Mouse (Mus musculus): Measurements from ENCODE around the gene Rpap1.
"Not testable (repeated sequence)": the region's sequence is repeated elsewhere in the genome, so short reads cannot be mapped to it uniquely, and the experiment has no call there.

Rpap1 gene

GRCm38 (mm10) chr2:119741581-119742411 is 45.5 kb downstream of the Rpap1 start, which contains the start of gene Itpka:
Itpka (plus strand) TSS chr2:119742337.
- DNase-seq (ENCODE audit: low spot score in 2 of 2): peak; percentile 59 to 71

GRCm38 (mm10) chr2:119740567-119740966 is 46.8 kb downstream of the Rpap1 start:
- DNase-seq (ENCODE audit: low spot score in 2 of 2): no peak

- no peak for DNase-seq (ENCODE audit: low spot score in 2 of 2)
Observed at GRCm38 (mm10) chr2:119737124-119737523, 50.2 kb downstream of the Rpap1 start.

DNA sequence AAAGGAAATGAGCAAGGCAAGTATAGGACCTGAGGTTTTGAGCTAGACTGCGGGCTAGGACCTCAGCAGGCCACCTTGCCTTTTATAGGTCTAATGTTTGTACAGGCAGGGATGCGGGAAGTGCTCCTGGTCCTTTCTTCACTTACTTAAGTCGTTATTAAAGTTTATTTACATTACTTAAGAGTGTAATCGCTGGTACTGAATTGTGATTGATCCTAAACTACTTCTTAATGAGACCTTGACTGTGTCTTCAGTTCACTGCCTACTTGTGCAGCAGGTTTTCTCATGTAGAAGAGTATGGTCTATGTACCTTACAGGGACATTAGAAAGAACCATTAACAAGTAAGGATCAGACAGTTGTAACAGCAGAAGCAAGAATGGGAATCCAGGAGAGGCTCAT is 56.6 kb downstream of the Rpap1 start:
- no peak for DNase-seq (ENCODE audit: low spot score in 2 of 2)

DNA sequence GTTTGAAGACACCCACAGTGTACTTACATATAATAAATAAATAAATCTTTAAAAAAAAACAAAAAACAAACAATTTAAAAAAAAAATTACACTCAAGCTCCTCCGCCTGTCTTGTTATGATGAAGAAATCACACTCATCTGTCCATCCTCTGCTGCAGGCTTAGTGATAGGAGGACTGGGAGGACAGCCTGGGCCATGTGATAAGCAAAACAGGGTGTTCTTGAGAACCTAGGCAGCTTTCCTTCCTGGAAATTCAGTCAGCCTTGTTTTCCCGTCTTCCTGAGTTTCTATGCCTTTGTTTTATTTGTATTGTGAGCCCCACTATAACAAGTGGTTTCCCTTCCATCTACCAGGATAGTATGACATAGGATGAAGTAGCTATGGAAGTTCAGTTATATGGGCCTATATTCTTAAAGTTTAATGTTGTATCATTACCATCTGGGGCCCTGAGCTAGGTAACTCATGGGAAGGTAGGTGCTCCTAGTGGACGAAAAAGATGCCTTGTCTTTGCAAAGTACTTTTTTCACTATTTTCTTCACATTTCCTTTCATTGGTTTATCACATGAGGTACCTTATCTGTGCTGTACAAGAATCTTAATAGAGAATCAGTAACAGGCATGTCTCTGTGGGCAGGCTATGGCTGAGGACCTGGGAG is 59.4 kb downstream of the Rpap1 start:
- DNase-seq (ENCODE audit: low spot score in 2 of 2): no peak

DNA sequence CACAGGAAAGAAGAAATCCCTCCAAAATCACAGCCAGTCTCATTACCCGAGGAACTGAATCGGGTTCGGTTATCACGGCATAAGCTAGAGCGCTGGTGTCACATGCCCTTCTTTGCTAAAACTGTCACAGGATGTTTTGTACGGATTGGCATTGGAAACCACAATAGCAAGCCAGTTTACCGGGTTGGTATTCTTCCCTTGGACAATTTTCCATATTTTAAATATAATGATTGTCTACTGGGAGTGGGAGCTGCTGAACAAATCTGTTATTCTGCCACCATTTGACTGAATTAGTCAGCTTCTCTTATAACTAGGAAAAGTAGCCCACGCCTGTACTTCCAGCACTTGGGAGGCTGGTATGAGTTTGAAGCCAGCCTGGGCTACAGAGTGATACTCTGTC is 66.3 kb downstream of the Rpap1 start:
- DNase-seq (ENCODE audit: low spot score in 2 of 2): no peak

GRCm38 (mm10) chr2:119715868-119716267 is 71.5 kb downstream of the Rpap1 start:
- DNase-seq (ENCODE audit: low spot score in 2 of 2): not testable (repeated sequence)

Measured in spleen, postnatal 10 days (tissue).